Mouse (Mus musculus): Measurements from ENCODE around the gene Fmnl2. TPM values are rescaled to one million over a fixed set of nuclear protein-coding genes. Genes with fewer than 3 reads are reported as not detected.

The Fmnl2 gene
- total and polyA plus RNA-seq, 3 experiments: 0.42 to 2.8 (median 2.1) TPM

DNA sequence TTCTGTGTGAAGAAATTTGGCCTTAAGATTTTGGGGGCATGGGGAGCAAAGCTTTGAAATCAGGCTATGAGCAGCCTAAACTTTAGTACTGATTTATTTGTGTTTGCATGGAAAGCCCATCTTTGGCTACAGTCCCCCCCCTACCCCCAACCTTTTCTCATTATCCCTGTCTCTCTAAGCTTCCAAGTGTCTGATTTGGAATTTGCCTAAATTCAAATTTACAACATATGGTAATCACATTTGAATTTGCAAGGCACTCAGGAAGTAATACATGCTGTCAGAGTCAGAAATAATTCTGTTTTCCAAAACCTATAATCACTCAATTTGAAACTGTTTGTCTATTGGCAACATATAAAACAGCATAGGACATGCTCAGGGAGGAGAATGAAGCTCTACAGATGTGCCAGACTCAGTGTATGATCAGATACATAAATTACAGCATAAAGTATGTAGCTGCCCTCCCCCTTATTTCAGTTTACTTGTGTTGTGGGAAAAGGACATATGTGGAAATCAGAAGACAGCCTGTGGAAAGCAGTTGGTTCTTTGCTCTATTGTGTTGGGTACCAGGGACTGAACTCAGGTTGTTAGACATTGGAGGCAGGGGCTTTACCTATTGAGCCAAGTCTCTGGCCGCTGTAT lies 190.2 kb downstream of the Fmnl2 start:
- no peaks in the 10 kb centered on the region for H3K4me1 ChIP-seq (ENCODE audit: control insufficient read depth in 1 of 2, insufficient read depth in 2 of 2)
- H3K9ac ChIP-seq (ENCODE audit: insufficient read depth, low read depth): no peak overlapping the region
- no peaks in the 10 kb centered on the region for H3K36me3 ChIP-seq (replicated peaks in 1 of 2; ENCODE audit: control insufficient read depth in 1 of 2, insufficient read depth in 1 of 2, low read length in 1 of 2)
- no peak overlapping the region for H3K4me3 ChIP-seq (replicated peaks in 1 of 3; ENCODE audit: low read depth in 2 of 3, low read length in 2 of 3, poor library complexity in 1 of 3)
- H3K4me2 ChIP-seq (ENCODE audit: insufficient read depth, low read depth, poor library complexity, severe bottlenecking): no peak overlapping the region
- TF ChIP-seq UBTF (IDR thresholded peaks at IDR 0.05; ENCODE audit: low read depth, low read length) (no peak), RCOR1 (conservative IDR thresholded peaks at IDR 0.05; ENCODE audit: low read depth, low read length) (no peak), ETS1 (conservative IDR thresholded peaks at IDR 0.05; ENCODE audit: low read depth, low read length) (no peak), CHD2 (IDR thresholded peaks at IDR 0.05; ENCODE audit: low read length) (no peak), MAX (IDR thresholded peaks at IDR 0.05; ENCODE audit: low read length) (no peak), IRF4 (IDR thresholded peaks at IDR 0.05; ENCODE audit: low read depth, low read length) (no peak), MEF2A (IDR thresholded peaks at IDR 0.05; ENCODE audit: borderline replicate concordance, low read depth, low read length) (no peak), BHLHE40 (IDR thresholded peaks at IDR 0.05; ENCODE audit: low read depth, low read length) (no peak), GABPA (IDR thresholded peaks at IDR 0.05; ENCODE audit: insufficient replicate concordance, low read depth, low read length) (no peak), MAZ (IDR thresholded peaks at IDR 0.05; ENCODE audit: low read depth, low read length) (no peak), E2F4 (IDR thresholded peaks at IDR 0.05; ENCODE audit: insufficient replicate concordance, low read depth, low read length) (no peak), JUN (IDR thresholded peaks at IDR 0.05; ENCODE audit: insufficient read depth, low read depth, low read length) (no peak), ZKSCAN1 (IDR thresholded peaks at IDR 0.05; ENCODE audit: borderline replicate concordance, low read depth, low read length) (no peak), CHD1 (IDR thresholded peaks at IDR 0.05; ENCODE audit: low read depth, low read length) (no peak), POLR2AphosphoS2 (IDR thresholded peaks at IDR 0.05; ENCODE audit: low read depth, low read length) (no peak), EP300 (IDR thresholded peaks at IDR 0.05; ENCODE audit: low read length) (no peak)
- in situ Hi-C loops (cut with MboI; ENCODE audit: low pct_ligation_motif_present, low pct_unique_long_range_greater_than_20kb, low sequenced_read_pairs) (no loop called here), dilution Hi-C loops (cut with MboI; ENCODE audit: extremely low pct_ligation_motif_present, extremely low pct_unique_long_range_greater_than_20kb, low sequenced_read_pairs) (no loop called here)
- H3K27me3 ChIP-seq (replicated peaks): no peaks in the 10 kb centered on the region
- no peak overlapping the region for H3K27ac ChIP-seq (ENCODE audit: insufficient read depth, low read depth)
- DNase-seq (ENCODE audit: extremely low read depth): no peak
- no peaks in the 10 kb centered on the region for H3K9me3 ChIP-seq (replicated peaks; ENCODE audit: low read length)
- H3K79me2 ChIP-seq (replicated peaks; ENCODE audit: control insufficient read depth, extremely low read depth, insufficient read depth, poor library complexity, severe bottlenecking): no peaks in the 10 kb centered on the region

- no peaks in the 10 kb centered on the region for H3K79me2 ChIP-seq (replicated peaks; ENCODE audit: control insufficient read depth, extremely low read depth, insufficient read depth, poor library complexity, severe bottlenecking)
- H3K36me3 ChIP-seq (replicated peaks in 1 of 2; ENCODE audit: control insufficient read depth in 1 of 2, insufficient read depth in 1 of 2, low read length in 1 of 2): no peaks in the 10 kb centered on the region
- TF ChIP-seq NRF1 (IDR thresholded peaks at IDR 0.05; ENCODE audit: low read depth, low read length): no peak
- TF ChIP-seq TCF12 (IDR thresholded peaks at IDR 0.05; ENCODE audit: low read depth, low read length): no peak
- TF ChIP-seq ZNF384 (IDR thresholded peaks at IDR 0.05; ENCODE audit: low read depth, low read length): no peak
- TF ChIP-seq RCOR1 (conservative IDR thresholded peaks at IDR 0.05; ENCODE audit: low read depth, low read length): no peak
- no peak for TF ChIP-seq SIN3A (IDR thresholded peaks at IDR 0.05; ENCODE audit: low read length)
- no peak for TF ChIP-seq ELF1 (IDR thresholded peaks at IDR 0.05; ENCODE audit: low read depth, low read length)
- no peak for TF ChIP-seq CTCF (conservative IDR thresholded peaks at IDR 0.05 in 1 of 2, IDR thresholded peaks at IDR 0.05 in 1 of 2; ENCODE audit: low read depth in 2 of 2, low read length in 2 of 2)
- TF ChIP-seq EP300 (IDR thresholded peaks at IDR 0.05; ENCODE audit: low read length): no peak
- no peak for TF ChIP-seq MEF2A (IDR thresholded peaks at IDR 0.05; ENCODE audit: borderline replicate concordance, low read depth, low read length)
- no peak for TF ChIP-seq JUND (conservative IDR thresholded peaks at IDR 0.05; ENCODE audit: low read depth, low read length)
- TF ChIP-seq KAT2A (IDR thresholded peaks at IDR 0.05; ENCODE audit: insufficient replicate concordance, low read length): no peak
- no peak for TF ChIP-seq JUN (IDR thresholded peaks at IDR 0.05; ENCODE audit: insufficient read depth, low read depth, low read length)
- TF ChIP-seq ETS1 (conservative IDR thresholded peaks at IDR 0.05; ENCODE audit: low read depth, low read length): no peak
- no peak for TF ChIP-seq UBTF (IDR thresholded peaks at IDR 0.05; ENCODE audit: low read depth, low read length)
- TF ChIP-seq MAZ (IDR thresholded peaks at IDR 0.05; ENCODE audit: low read depth, low read length): no peak
- dilution Hi-C loops (cut with MboI; ENCODE audit: extremely low pct_ligation_motif_present, extremely low pct_unique_long_range_greater_than_20kb, low sequenced_read_pairs) (no loop called here), in situ Hi-C loops (cut with MboI; ENCODE audit: low pct_ligation_motif_present, low pct_unique_long_range_greater_than_20kb, low sequenced_read_pairs) (no loop called here)
- no peak for DNase-seq (ENCODE audit: extremely low read depth)
- no peak overlapping the region for H3K27ac ChIP-seq (ENCODE audit: insufficient read depth, low read depth)
- no peaks in the 10 kb centered on the region for H3K9me3 ChIP-seq (replicated peaks; ENCODE audit: low read length)
- H3K4me3 ChIP-seq (replicated peaks in 1 of 3; ENCODE audit: low read depth in 2 of 3, low read length in 2 of 3, poor library complexity in 1 of 3): no peak overlapping the region
- H3K27me3 ChIP-seq (replicated peaks): no peaks in the 10 kb centered on the region
- H3K4me1 ChIP-seq (ENCODE audit: control insufficient read depth in 1 of 2, insufficient read depth in 2 of 2): no peaks in the 10 kb centered on the region
- no peak overlapping the region for H3K9ac ChIP-seq (ENCODE audit: insufficient read depth, low read depth)
- no peak overlapping the region for H3K4me2 ChIP-seq (ENCODE audit: insufficient read depth, low read depth, poor library complexity, severe bottlenecking)
These were observed 192.7 kb downstream of the Fmnl2 start for GRCm38 (mm10) chr2:53050376-53050775.

Measured in CH12.LX (cell line).